Mouse (Mus musculus) erythroblast, embryonic 14.5 days (primary cell): ENCODE data around the gene Gm19935.

Experiments used
- GATA1 ChIP-seq: IDR thresholded peaks from 2 replicates; pipeline ENCODE4 v1.6.1; 2012; ENCODE audit warnings: low read length, inconsistent platforms, mixed read lengths
- TAL1 ChIP-seq: IDR thresholded peaks from 3 replicates; pipeline ENCODE4 v1.6.1; 2012; ENCODE audit warnings: low read length, inconsistent platforms, mixed read lengths

- TF ChIP-seq GATA1: no peak
- TF ChIP-seq TAL1: no peak
Observed at GRCm38 (mm10) chr8:90822443-90822842, 5.2 kb upstream of the Gm19935 start.
